Comparison of ENCODE assay signal across 8 mouse cellular contexts in genomic region chr11:67080168-67080567, GRCm38 (mm10). TPM values are rescaled to one million over a fixed set of nuclear protein-coding genes. Genes with fewer than 3 reads are reported as not detected.
DNase-seq lines count a peak whose midpoint lies in the region; ATAC-seq lines count a peak whose summit lies in the region.

No protein-coding gene starts in this region.

- H3K9me3 ChIP-seq in hindbrain, embryonic 14.5 days (ENCODE audit: control insufficient read depth, low read length), result no peaks in the 10 kb centered on the region
- no peaks in the 10 kb centered on the region for H3K9me3 ChIP-seq in midbrain, embryonic 11.5 days (ENCODE audit: control insufficient read depth, low read length)

- 2% methylated on average over 3 of the region's 3 CpGs for WGBS in hindbrain, embryonic 14.5 days
- 5% methylated on average over 3 of the region's 3 CpGs for WGBS in midbrain, embryonic 11.5 days

- no peaks in the 10 kb centered on the region for H3K4me1 ChIP-seq in hindbrain, embryonic 14.5 days (replicated peaks; ENCODE audit: control insufficient read depth, insufficient read depth, low read length)
- H3K4me1 ChIP-seq in midbrain, embryonic 11.5 days (ENCODE audit: control insufficient read depth, insufficient read depth, low read length), result peaks cover 11% of the 10 kb centered on the region

- H3K4me2 ChIP-seq in hindbrain, embryonic 14.5 days (replicated peaks), result no peak overlapping the region
- H3K4me2 ChIP-seq in midbrain, embryonic 11.5 days, result no peak overlapping the region

- ATAC-seq in hindbrain, embryonic 14.5 days (ENCODE audit: low FRiP score), result peak; percentile 62
- ATAC-seq in midbrain, embryonic 11.5 days (ENCODE audit: low FRiP score), result peak; percentile 64

- peak; percentile 50 for DNase-seq in ovary, postnatal 14 days (ENCODE audit: low spot score)
- no peak for DNase-seq in ovary, postnatal 36 days (ENCODE audit: low spot score)
- DNase-seq in adrenal gland, postnatal 14 days, result peak; percentile 71
- DNase-seq in embryo, embryonic 11.5 days (ENCODE audit: low read depth, low spot score), result peak; percentile 46
- DNase-seq in hindbrain, embryonic 14.5 days (ENCODE audit: low spot score), result peak; percentile 67
- peak; percentile 68 for DNase-seq in left cerebral cortex, postnatal 4 days
- DNase-seq in midbrain, embryonic 11.5 days (ENCODE audit: low spot score, missing footprints), result peak; percentile 95
- DNase-seq in spleen, postnatal 10 days (ENCODE audit: low spot score in 2 of 2), result peak; percentile 20 to 62

- no peaks in the 10 kb centered on the region for H3K36me3 ChIP-seq in hindbrain, embryonic 14.5 days (replicated peaks; ENCODE audit: control insufficient read depth, insufficient read depth)
- no peaks in the 10 kb centered on the region for H3K36me3 ChIP-seq in midbrain, embryonic 11.5 days (ENCODE audit: control insufficient read depth, insufficient read depth, low read length)

- no peak overlapping the region for H3K27ac ChIP-seq in hindbrain, embryonic 14.5 days
- peak overlapping the region; percentile 55 for H3K27ac ChIP-seq in midbrain, embryonic 11.5 days (ENCODE audit: low read depth, low read length)

- intact Hi-C loops in left cerebral cortex, postnatal 4 days (cut with DNase I), result no loop called here

- H3K4me3 ChIP-seq in hindbrain, embryonic 14.5 days (replicated peaks; ENCODE audit: low read length), result no peak overlapping the region
- no peak overlapping the region for H3K4me3 ChIP-seq in midbrain, embryonic 11.5 days (ENCODE audit: low read depth, low read length)

- H3K9ac ChIP-seq in hindbrain, embryonic 14.5 days, result no peak overlapping the region
- no peak overlapping the region for H3K9ac ChIP-seq in midbrain, embryonic 11.5 days (ENCODE audit: low read length)

- peaks cover 17% of the 10 kb centered on the region; the same call in 1 of the 2 replicates for H3K27me3 ChIP-seq in hindbrain, embryonic 14.5 days (ENCODE audit: control insufficient read depth, insufficient read depth, low read length)
- peaks cover 14% of the 10 kb centered on the region for H3K27me3 ChIP-seq in midbrain, embryonic 11.5 days (ENCODE audit: control insufficient read depth, insufficient read depth, low read length)

RNA-seq across cellular contexts. Expression of gene Myh3, which starts 2.1 kb away (rescaled TPM):
- 0.07 TPM in 1 of 2 replicates, not detected in the other for total RNA-seq in adrenal gland, postnatal 14 days (2021)
- polyA plus RNA-seq in hindbrain, embryonic 14.5 days (2014; fragmentation: Nextera tagmentation; extraction: Ambion mirVana), result 0.17 and 0.23 TPM in 2 replicates
- 1 to 10 TPM; 2.2 to 2.4 TPM for total RNA-seq in left cerebral cortex, postnatal 4 days (2021)
- 0.51 and 0.54 TPM in 2 replicates for polyA plus RNA-seq in midbrain, embryonic 11.5 days (2014; fragmentation: Nextera tagmentation; extraction: Ambion mirVana)

RNA-seq across cellular contexts. Expression of gene Sco1, which starts 27.7 kb away (rescaled TPM):
- 21.4 and 24.3 TPM in 2 replicates for total RNA-seq in adrenal gland, postnatal 14 days (2021)
- polyA plus RNA-seq in hindbrain, embryonic 14.5 days (2014; fragmentation: Nextera tagmentation; extraction: Ambion mirVana), result 10.2 and 11.7 TPM in 2 replicates
- 10 to 100 TPM in 1 of 2 experiments, 1 to 10 TPM in 1; 9.9 to 12.0 TPM for total RNA-seq in left cerebral cortex, postnatal 4 days (2021)
- 18.7 and 19.0 TPM in 2 replicates for polyA plus RNA-seq in midbrain, embryonic 11.5 days (2014; fragmentation: Nextera tagmentation; extraction: Ambion mirVana)

RNA-seq across cellular contexts. Expression of gene Adprm, which starts 27.8 kb away (rescaled TPM):
- total RNA-seq in adrenal gland, postnatal 14 days (2021), result 18.6 and 20.5 TPM in 2 replicates
- polyA plus RNA-seq in hindbrain, embryonic 14.5 days (2014; fragmentation: Nextera tagmentation; extraction: Ambion mirVana), result 32.4 and 37.0 TPM in 2 replicates
- total RNA-seq in left cerebral cortex, postnatal 4 days (2021), result 10 to 100 TPM; 24.1 to 26.2 TPM
- polyA plus RNA-seq in midbrain, embryonic 11.5 days (2014; fragmentation: Nextera tagmentation; extraction: Ambion mirVana), result 34.8 and 40.5 TPM in 2 replicates

RNA-seq across cellular contexts. Expression of gene Tmem220, which starts 55.2 kb away (rescaled TPM):
- 5.6 and 6.0 TPM in 2 replicates for total RNA-seq in adrenal gland, postnatal 14 days (2021)
- polyA plus RNA-seq in hindbrain, embryonic 14.5 days (2014; fragmentation: Nextera tagmentation; extraction: Ambion mirVana), result 0.59 and 1.1 TPM in 2 replicates
- total RNA-seq in left cerebral cortex, postnatal 4 days (2021), result under 1 TPM; 0.52 to 0.74 TPM
- polyA plus RNA-seq in midbrain, embryonic 11.5 days (2014; fragmentation: Nextera tagmentation; extraction: Ambion mirVana), result 0.92 and 1.4 TPM in 2 replicates
